Mouse (Mus musculus) subcutaneous adipose tissue, adult 2 months (tissue): ENCODE results near the gene Gamt. TPM values are rescaled to one million over a fixed set of nuclear protein-coding genes. Genes with fewer than 3 reads are reported as not detected.

ENCODE experiments used
- polyA plus RNA-seq: library from polyadenylated mRNA; depleted of rRNA; stranded (reverse); fragments of >200 nt; gene quantifications from 2 replicates; pipeline ENCODE4 v1.2.3, GENCODE M21; 2012; ENCODE audit warnings: low replicate concordance; rRNA removed

Gene Gamt
- polyA plus RNA-seq: 63.6 and 128 TPM in 2 replicates

GRCm38 (mm10) chr10:80260642-80261584, at the start of gene Gamt, which contains the start of gene Dazap1:
TSS of gene Gamt (minus strand) at chr10:80261012.
TSS of gene Dazap1 (plus strand) at chr10:80261486.

DNA sequence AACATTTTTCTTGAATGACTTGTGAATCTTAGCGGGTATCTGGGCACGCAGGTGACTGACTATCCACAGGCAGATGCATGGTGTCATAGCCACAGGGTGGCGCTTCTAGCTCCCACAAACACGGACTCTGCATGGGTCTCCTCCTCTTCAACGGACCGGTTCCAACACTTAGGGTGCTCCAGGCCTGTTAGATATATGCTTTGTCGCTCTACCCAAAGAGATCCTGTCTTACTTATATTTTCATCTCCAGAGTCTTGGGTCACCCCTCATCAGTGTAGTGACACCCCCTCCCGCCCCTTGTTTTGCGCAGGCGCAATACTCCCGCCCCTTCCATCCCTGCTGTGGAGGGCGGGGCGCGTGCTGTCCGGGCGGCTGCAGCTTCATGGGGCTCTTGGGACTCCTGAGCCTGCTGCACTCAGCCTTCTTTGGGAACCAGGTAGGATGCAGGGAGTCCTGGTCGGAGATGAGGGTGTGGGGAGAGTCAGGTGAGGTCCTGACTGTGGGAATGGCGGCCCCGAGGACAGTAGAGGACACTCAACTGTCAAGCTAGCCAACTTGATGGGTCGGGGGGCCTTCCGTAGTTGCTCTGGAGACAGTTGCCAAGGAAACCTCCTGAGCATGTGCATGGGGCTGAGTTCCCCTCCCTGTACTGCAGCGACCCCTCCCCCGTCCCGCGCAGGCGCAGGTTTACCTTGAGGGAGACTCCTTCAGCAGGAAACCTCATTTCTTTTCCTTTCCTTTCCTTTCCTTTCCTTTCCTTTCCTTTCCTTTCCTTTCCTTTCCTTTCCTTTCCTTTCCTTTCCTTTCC, 35.0 kb upstream of the Gamt start, which contains the start of gene Apc2:
Gene Apc2, plus strand, starts transcription at position 360 of the 808 bp plus-strand sequence.

DNA sequence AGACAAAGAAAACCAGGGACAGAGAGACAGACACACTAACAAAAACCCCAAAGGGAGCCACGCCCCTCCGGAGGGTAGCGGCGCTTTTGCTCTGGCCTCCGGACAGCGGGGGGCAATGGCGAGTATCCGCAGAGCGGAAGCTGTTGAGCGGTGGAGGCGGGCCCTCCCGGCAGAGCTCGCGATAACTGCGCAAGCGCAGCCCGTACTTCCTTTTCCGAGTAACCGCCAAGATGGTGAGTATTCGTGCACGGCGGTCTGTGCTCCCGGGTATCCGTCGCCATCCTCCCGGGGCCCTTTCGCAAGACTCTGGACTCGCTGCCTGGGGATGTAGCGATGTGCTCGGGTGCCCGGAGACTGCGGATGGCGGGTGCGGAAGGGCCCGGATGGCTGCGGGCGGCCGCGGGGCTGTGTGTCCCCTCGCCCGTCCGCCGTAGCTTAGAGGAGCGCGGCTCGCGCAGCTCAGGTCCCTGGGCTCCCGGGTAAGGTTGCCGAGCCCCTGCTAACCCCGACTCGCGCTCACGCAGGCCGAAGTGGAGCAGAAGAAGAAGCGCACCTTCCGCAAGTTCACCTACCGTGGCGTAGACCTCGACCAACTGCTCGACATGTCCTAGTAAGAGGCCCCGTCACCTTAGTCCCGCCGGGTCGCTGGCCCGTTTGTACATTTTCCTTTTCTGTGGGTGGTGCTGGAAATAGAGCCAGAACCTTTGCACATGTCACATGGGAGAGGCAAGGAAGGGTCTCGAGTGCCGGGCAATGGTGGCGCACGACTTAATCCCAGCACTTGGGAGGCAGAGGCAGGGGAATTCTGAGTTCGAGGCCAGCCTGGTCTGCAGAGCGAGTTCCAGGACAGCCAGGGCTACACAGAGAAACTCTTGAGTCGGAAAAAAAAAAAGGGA, 31.7 kb upstream of the Gamt start, which contains the start of gene Rps15:
Gene Rps15, plus strand, starts transcription at position 203 of the 896 bp plus-strand sequence.

GRCm38 (mm10) chr10:80248971-80249640, 11.7 kb downstream of the Gamt start, which contains the start of gene Ndufs7:
TSS of gene Ndufs7 (plus strand) at chr10:80249121.

GRCm38 (mm10) chr10:80226416-80227165, 34.2 kb downstream of the Gamt start, which contains the start of gene Mum1:
TSS of gene Mum1 (plus strand) at chr10:80226434.

Other genes with a start within 250 kb of the Gamt start
- 32.7 and 52.3 TPM in 2 replicates for gene Arhgap45, start 244.4 kb downstream of the Gamt start, polyA plus RNA-seq
- gene Polr2e, start 221.2 kb downstream of the Gamt start, polyA plus RNA-seq: 154 and 220 TPM in 2 replicates
- 955 and 2,154 TPM in 2 replicates for gene Gpx4, start 213.8 kb downstream of the Gamt start, polyA plus RNA-seq
- 43.1 and 60.1 TPM in 2 replicates for gene Sbno2, start 155.4 kb downstream of the Gamt start, polyA plus RNA-seq
- gene Stk11, start 145.2 kb downstream of the Gamt start, polyA plus RNA-seq: 146 and 147 TPM in 2 replicates
- gene Atp5d, start 122.4 kb downstream of the Gamt start, polyA plus RNA-seq: 840 and 867 TPM in 2 replicates
- gene Cbarp, start 120.2 kb downstream of the Gamt start, polyA plus RNA-seq: 4.6 and 24.2 TPM in 2 replicates
- gene Midn, start 112.7 kb downstream of the Gamt start, polyA plus RNA-seq: 26.8 and 79.7 TPM in 2 replicates
- 85.6 and 156 TPM in 2 replicates for gene Cirbp, start 95.0 kb downstream of the Gamt start, polyA plus RNA-seq
- gene 1600002K03Rik, start 88.1 kb downstream of the Gamt start, polyA plus RNA-seq: 11.8 and 12.1 TPM in 2 replicates
- gene Efna2, start 81.5 kb downstream of the Gamt start, polyA plus RNA-seq: 5.8 and 12.4 TPM in 2 replicates
- gene Mum1, start 34.6 kb downstream of the Gamt start, polyA plus RNA-seq: 61.9 and 62.4 TPM in 2 replicates
- gene Ndufs7, start 11.9 kb downstream of the Gamt start, polyA plus RNA-seq: 414 and 611 TPM in 2 replicates
- 41.8 and 67.0 TPM in 2 replicates for gene Dazap1, start 474 bp upstream of the Gamt start, polyA plus RNA-seq
- gene Rps15, start 31.4 kb upstream of the Gamt start, polyA plus RNA-seq: 1,097 and 1,999 TPM in 2 replicates
- gene Apc2, start 35.0 kb upstream of the Gamt start, polyA plus RNA-seq: 1.6 and 3.1 TPM in 2 replicates
- 63.1 and 73.9 TPM in 2 replicates for gene 2310011J03Rik, start 59.5 kb upstream of the Gamt start, polyA plus RNA-seq
- 11.0 and 18.3 TPM in 2 replicates for gene Pcsk4, start 68.5 kb upstream of the Gamt start, polyA plus RNA-seq
- gene Reep6, start 68.9 kb upstream of the Gamt start, polyA plus RNA-seq: 29.5 and 41.3 TPM in 2 replicates
- gene Adamtsl5, start 87.4 kb upstream of the Gamt start, polyA plus RNA-seq: 27.6 and 29.5 TPM in 2 replicates
- 0.12 TPM in 1 of 2 replicates, not detected in the other for gene Plk5, start 95.4 kb upstream of the Gamt start, polyA plus RNA-seq
- 9.5 and 41.0 TPM in 2 replicates for gene Mex3d, start 126.6 kb upstream of the Gamt start, polyA plus RNA-seq
- gene Mbd3, start 138.5 kb upstream of the Gamt start, polyA plus RNA-seq: 145 and 199 TPM in 2 replicates
- 2,303 and 2,715 TPM in 2 replicates for gene Uqcr11, start 145.8 kb upstream of the Gamt start, polyA plus RNA-seq
- 56.2 and 124 TPM in 2 replicates for gene Tcf3, start 172.6 kb upstream of the Gamt start, polyA plus RNA-seq
- not detected in 2 replicates for gene Onecut3, start 233.8 kb upstream of the Gamt start, polyA plus RNA-seq